Mouse (Mus musculus) WW6 (cell line): ENCODE measurements around the gene Ptch2.

Source experiments
- DNase-seq: peaks from one replicate; pipeline ENCODE4 v3.0.0-alpha.2; 2013; ENCODE audit warnings: low read depth, low spot score

The Ptch2 gene

DNA sequence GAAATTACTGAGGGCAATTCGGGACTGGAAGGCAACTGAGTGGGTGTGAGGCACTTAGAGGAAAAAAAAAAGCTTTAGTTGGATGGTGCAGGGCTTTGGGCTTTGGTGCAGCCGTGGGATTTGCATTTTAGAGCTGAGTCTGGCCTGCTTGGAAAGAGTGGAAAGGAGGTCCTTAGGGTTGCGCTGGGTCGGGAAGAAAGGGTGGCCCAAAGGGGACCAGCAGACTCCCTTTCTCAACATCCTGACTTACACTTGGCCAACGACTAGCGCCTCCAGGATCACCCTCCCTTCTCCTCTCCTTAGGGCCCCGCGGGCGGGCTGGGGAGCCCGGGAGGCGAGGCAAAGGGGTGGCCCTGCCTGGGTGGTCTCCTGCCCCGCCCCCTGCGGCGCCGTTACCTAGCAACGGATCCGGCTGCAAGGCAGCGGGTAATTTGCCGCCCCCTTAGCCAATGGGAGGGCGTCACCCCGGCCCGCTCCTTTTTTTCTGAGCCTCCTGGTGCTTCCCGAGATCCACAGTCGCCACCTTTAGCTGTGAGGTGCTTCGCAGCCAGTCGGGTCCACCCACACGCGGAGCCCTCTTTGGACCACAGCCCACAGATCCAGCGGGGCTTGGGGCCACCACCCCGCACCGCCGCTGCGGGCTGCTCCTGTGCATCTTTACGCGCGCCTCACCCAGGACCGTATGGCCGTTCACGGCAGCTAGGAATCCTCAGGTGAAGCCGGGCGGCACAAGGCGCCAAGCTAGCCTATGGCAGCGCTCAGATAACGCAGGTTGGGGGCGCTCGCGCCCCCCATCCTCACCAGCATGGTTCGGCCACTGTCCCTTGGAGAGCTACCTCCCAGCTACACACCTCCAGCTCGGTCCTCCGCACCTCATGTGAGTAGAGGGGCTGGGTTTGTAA, at the start of gene Ptch2:
TSS of gene Ptch2 (plus strand) at position 525 of the 902 bp plus-strand sequence.
- peak; percentile 78 for DNase-seq

DNA sequence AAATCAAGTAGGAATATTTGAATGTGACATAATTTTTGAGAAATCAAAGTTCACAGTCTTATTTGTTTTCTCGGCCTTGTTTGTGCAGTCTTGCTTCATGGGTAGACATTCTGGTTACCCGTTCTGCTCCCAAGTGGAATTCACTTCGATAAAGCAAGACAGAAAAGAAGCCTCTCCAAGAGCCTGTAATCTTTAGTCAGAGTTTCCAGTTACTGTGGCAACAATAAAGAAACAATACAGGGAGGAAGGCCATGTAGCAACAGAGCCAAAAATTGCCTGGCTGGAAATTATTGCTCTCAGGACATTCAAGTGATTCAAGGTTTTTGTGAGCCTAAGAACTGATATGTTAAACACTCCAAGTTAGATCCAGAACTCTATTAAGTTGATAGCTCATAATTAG, 47.0 kb upstream of the Ptch2 start:
- no peak for DNase-seq

DNA sequence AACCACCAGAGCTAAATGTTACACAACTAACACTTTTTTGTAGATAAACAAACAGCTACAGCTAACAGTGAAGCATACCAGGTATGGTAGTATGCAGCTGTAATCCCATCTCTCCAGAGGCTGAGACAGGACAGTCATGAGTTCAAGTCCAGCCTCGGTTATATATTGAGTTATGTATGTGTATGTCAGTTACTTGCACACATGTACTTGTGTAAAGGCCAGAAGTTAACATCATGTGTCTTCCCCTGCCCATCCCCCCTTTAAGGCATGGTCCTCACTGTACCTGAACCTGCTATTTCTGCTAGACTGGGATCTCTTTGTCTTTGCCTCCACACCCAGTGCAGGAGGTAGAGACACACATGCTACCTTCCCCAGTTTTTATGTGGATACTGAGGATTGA, 46.4 kb upstream of the Ptch2 start:
- DNase-seq = no peak

DNA sequence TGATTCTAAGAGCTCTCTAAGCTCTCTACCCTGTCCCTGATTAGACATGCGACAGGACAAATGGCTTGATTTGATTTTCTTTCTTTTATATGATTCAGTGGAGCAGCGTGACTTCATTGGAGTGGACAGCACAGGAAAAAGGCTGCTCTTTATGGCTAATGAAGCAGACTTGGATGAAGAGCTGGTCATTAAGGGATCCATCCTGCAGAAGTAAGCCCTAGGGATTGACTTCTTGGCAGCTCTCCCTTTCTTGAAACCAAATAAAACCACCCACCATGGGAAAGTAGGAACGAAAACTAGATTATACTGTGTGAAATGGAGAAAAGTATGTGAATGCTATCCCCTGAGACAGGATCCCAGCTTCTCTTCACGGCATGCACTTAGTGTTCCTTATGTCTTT, 43.2 kb upstream of the Ptch2 start:
- DNase-seq = no peak

DNA sequence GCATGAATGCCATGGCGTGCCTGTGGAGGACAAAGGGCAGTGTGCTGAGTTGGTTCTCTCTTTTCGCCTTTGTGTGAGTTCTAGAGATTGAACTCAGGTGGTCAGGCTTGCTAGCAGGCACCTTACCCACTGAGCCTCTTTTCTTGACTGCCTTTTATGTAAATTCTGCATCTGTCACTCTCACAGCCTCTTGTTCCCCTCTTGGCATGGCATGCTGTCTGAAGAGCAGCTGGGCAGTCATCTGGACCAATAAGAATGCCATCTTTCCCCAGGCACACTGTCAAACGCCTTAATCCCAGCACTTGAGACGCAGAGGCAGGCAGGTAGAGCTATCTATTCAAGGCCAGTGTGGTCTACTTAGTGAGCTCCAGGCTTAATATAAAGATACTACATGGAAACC, 41.9 kb upstream of the Ptch2 start:
- no peak for DNase-seq

DNA sequence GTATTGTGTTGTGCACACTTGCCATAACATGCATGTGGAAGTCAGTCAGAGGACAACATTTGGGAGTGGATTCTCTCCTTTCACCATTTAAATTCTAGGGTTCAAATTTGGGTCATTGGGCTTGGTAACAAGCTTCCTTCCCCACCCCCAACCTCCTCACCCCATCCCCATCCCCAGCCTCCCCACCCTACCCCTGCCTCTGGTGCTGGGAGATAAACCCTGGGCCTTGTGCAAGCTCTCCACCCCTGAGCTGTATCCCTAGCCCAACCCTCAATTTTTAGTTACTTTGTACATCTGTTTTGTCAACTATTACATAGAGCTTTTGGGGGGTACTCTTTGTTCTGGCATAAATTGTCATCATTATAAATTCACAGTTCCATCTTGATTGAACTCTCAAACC, 39.8 kb upstream of the Ptch2 start:
- DNase-seq = no peak

GRCm38 (mm10) chr4:117056514-117056913, 39.4 kb upstream of the Ptch2 start:
- DNase-seq = peak; percentile 13

GRCm38 (mm10) chr4:117058512-117058911, 37.4 kb upstream of the Ptch2 start:
- no peak for DNase-seq

DNA sequence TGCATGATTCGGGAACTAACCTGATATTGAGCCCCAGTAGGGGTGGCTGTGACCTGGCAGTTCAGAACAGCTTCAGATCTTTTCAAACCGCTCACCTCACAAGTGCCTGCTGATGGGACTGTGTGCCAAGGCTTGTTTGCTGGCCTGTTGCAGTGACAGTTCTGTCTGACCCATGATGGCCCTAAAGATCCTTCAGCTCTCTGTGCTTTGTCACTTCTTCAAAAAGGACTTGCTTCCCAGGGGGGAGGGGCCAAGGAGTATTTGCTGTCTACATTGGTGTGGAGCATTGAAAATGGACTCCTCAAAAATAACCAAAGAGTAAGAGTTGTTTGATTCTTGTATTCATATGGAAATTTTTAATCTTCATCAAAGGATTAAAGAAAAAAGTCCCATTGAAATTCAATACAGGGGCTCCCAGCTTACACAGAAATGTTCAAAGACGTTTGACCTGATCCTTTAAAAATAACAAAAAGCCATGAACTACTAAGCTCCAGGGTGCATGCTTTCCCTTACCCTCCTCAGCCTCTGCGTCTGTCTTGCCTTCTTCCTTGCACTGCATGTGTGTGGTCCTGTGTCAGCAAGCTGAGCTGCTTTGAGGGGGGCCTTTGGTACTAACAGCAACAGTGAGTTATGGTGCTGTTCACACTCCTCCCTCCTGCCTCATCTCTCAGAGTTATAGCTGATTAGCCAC, 33.0 kb upstream of the Ptch2 start:
- no peak for DNase-seq

GRCm38 (mm10) chr4:117068035-117068434, 27.8 kb upstream of the Ptch2 start:
- no peak for DNase-seq

GRCm38 (mm10) chr4:117069647-117070046, 26.2 kb upstream of the Ptch2 start:
- DNase-seq = no peak

GRCm38 (mm10) chr4:117070624-117071023, 25.3 kb upstream of the Ptch2 start:
- no peak for DNase-seq

DNA sequence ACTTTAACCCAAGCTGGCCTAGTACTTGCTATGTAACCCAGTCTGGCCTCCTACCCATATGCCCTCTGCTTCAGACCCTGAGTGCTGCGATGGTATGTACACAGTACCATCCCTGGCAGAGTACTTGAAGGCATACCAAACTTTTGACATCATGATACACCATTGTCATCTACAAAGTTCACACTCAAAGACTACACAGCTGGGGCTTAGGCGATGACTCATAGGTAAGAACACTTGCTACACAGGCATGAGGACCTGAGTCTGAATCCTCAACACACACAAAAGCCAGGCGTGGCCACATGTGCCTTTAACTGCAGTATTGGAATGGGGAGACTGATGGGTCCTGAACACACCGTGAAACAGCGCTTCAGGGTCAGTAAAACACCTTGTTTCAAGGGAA, 24.7 kb upstream of the Ptch2 start:
- DNase-seq = no peak

GRCm38 (mm10) chr4:117087948-117088640, 7.8 kb upstream of the Ptch2 start:
- DNase-seq = no peak

GRCm38 (mm10) chr4:117090586-117090985, 5.3 kb upstream of the Ptch2 start:
- no peak for DNase-seq

DNA sequence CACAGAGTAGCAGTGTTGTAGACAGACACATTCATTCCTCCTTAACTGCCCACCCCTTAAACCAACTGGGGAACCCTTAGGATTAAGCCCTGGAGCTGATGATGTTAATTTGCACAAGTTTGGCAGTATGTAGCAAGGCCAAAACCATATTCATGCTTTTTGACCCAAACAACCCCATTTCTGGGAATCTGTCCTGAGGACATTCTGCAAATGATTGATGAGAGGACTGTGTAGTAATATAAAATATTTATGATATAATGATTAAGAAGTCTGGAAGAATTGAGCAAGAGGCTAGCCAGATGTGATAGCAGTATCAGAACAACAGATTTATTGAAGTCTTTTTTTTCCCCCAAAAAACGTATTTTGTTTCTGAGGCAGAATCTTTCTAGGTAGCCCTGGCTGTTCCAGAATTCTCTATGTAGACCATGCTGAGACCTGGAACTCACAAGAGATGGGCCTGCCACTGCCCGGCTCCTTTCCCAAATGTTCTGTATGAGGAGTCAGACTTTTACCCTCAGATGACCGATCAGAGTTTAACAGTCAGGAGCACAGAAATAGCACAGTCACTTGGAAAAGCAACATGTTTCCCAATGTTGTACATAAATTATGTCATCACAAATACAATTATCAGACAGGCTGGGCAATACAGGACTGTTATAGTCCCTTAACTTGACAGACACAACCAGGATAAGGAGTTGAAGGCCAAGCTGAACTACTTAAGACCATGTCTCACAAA, 1.1 kb upstream of the Ptch2 start:
- no peak for DNase-seq

DNA sequence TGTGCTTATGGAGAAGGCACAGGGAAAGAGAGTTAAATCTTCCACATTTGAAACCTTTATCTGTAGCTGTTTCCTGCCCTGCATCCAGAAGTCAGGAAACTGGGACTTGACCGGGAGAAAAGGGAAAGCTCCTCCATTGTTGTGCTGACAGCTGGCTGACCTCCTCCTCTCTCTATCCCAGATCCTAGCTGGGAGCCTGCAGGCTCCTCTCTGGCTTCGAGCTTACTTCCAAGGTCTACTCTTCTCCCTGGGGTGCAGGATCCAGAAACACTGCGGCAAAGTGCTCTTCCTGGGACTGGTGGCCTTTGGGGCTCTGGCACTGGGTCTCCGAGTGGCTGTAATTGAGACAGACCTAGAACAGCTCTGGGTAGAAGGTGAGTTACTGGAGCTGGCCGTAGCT, 791 bp downstream of the Ptch2 start:
- DNase-seq = no peak

GRCm38 (mm10) chr4:117097969-117098763, 2.3 kb downstream of the Ptch2 start:
- no peak for DNase-seq

DNA sequence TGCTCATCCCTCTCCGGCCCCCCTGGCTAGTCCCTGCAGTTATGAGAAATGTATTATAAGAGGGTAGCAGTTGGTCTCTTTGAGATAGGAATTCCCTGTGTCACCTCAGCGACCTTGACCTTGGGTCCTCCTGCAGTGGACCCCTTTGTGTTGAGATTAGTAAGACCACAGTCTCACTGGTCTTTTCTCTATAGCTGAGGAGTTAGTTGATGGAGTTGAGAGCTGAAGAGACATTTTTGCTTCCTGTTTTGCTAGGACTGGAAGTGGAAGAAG, 2.8 kb downstream of the Ptch2 start:
- no peak for DNase-seq

GRCm38 (mm10) chr4:117100036-117100435, 4.2 kb downstream of the Ptch2 start:
- no peak for DNase-seq

DNA sequence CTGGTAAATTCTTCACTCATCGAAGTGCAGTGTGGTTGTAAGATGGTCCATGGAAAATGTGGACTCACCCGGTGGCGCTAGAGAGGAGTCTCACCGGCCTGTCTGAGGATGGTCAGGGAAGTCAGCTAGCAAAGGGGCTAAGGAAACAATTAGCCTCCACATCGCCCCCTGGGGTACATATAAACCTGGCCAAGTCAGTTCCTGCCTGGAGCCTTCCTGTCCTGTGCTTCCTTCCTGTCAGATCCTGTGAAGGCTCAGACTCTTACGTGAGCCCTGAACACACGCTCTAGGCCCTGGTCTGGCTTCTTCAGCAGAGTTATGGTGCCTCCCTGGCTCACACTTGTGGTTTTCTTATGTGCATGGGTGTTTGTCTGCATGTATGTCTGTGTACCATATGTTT, 5.3 kb downstream of the Ptch2 start:
- DNase-seq = peak; percentile 65
